Mouse (Mus musculus) liver, embryonic 14.5 days (tissue): Measurements from ENCODE around the gene Rundc3a. TPM values are rescaled to one million over a fixed set of nuclear protein-coding genes. Genes with fewer than 3 reads are reported as not detected.
A peak's percentile ranks its signal among the peaks of the same experiment; 100 is the strongest.

Experiments used
- ATAC-seq: fragments of 200-750 bp; cut with Nextera tagmentation; 2 replicates; pipeline ENCODE4 v1.8.0; 2017; ENCODE audit warnings: moderate number of reproducible peaks, mild to moderate bottlenecking, moderate library complexity; ENCODE audit not compliant: insufficient read depth
- DNase-seq, 3 experiments: peaks; one replicate each; pipeline ENCODE4 v3.0.0-alpha.2; 2012 to 2013; ENCODE audit warnings: low read depth in 3 of 3, low spot score in 3 of 3
- H3K27ac ChIP-seq: fragments of 300-500 bp; sonication (generic); 2 replicates; pipeline ENCODE4 v1.5.1; 2014; ENCODE audit warnings: moderate library complexity, mild to moderate bottlenecking, control low read depth, inconsistent platforms
- H3K27me3 ChIP-seq: fragments of 300-500 bp; sonication (generic); 2 replicates; pipeline ENCODE4 v1.6.1; 2014; ENCODE audit warnings: mild to moderate bottlenecking, low read length, moderate library complexity; ENCODE audit not compliant: control insufficient read depth, insufficient read depth
- H3K36me3 ChIP-seq: fragments of 300-500 bp; sonication (generic); replicated peaks from 2 replicates; pipeline ENCODE4 v1.6.1; 2014; ENCODE audit warnings: low read depth; ENCODE audit not compliant: control insufficient read depth, insufficient read depth
- H3K4me1 ChIP-seq, 2 experiments: fragments of 200-500 bp in 1 of 2; fragments of 300-500 bp in 1 of 2; sonication (generic) in 1 of 2; replicated peaks; 2 replicates each; pipeline ENCODE4 v1.6.1; 2012 to 2014; ENCODE audit warnings: antibody characterized with exemption in 1 of 2, inconsistent platforms in 1 of 2, low read length in 1 of 2; ENCODE audit not compliant: control insufficient read depth in 2 of 2, insufficient read depth in 2 of 2
- H3K4me2 ChIP-seq: fragments of 300-500 bp; sonication (generic); 2 replicates; pipeline ENCODE4 v1.6.1; 2014; ENCODE audit warnings: low read depth, mild to moderate bottlenecking, control low read depth, moderate library complexity
- H3K4me3 ChIP-seq, 2 experiments: fragments of 200-500 bp in 1 of 2; fragments of 300-500 bp in 1 of 2; sonication (generic) in 1 of 2; 2 replicates each; pipeline ENCODE4 v1.5.1; 2012 to 2014; ENCODE audit warnings: low read depth in 2 of 2, low read length in 2 of 2, mild to moderate bottlenecking in 2 of 2, control low read depth in 1 of 2, inconsistent platforms in 1 of 2, moderate library complexity in 1 of 2; ENCODE audit not compliant: insufficient read depth in 1 of 2
- H3K9ac ChIP-seq: fragments of 300-500 bp; sonication (generic); replicated peaks from 2 replicates; pipeline ENCODE4 v1.6.1; 2014; ENCODE audit warnings: mild to moderate bottlenecking, control low read depth, moderate library complexity
- H3K9me3 ChIP-seq: fragments of 300-500 bp; sonication (generic); 2 replicates; pipeline ENCODE4 v1.6.1; 2016; ENCODE audit warnings: low read length, mixed read lengths; ENCODE audit not compliant: control insufficient read depth
- CTCF ChIP-seq: IDR thresholded peaks from 2 replicates; pipeline ENCODE4 v1.5.1; 2016; ENCODE audit warnings: antibody characterized with exemption, low read depth, control low read depth
- EP300 ChIP-seq: IDR thresholded peaks from 2 replicates; pipeline ENCODE4 v1.6.1; 2016; ENCODE audit warnings: antibody characterized with exemption, low read depth
- WGBS: fragments of 180-500 bp; shearing (Covaris S2); extraction: QIAGEN DNeasy Blood & Tissue Kit; methylation state at CpG from one replicate; pipeline ENCODE4 v1.1.7; 2014; ENCODE audit not compliant: insufficient replicate concordance; 5-methylcytosine and 5-hydroxymethylcytosine counted together
- polyA plus RNA-seq, 2 experiments: library from polyadenylated mRNA; depleted of rRNA in 1 of 2; stranded (reverse) in 1 of 2; unstranded in 1 of 2; fragments of >200 nt; fragmentation: Nextera tagmentation in 1 of 2; extraction: Ambion mirVana in 1 of 2; gene quantifications; 2 replicates each; pipeline versions ENCODE4 v1.2.1 to v1.2.3; 2012 to 2014

The Rundc3a gene
- polyA plus RNA-seq, 2 experiments, result 1.0 to 1.4 TPM

DNA sequence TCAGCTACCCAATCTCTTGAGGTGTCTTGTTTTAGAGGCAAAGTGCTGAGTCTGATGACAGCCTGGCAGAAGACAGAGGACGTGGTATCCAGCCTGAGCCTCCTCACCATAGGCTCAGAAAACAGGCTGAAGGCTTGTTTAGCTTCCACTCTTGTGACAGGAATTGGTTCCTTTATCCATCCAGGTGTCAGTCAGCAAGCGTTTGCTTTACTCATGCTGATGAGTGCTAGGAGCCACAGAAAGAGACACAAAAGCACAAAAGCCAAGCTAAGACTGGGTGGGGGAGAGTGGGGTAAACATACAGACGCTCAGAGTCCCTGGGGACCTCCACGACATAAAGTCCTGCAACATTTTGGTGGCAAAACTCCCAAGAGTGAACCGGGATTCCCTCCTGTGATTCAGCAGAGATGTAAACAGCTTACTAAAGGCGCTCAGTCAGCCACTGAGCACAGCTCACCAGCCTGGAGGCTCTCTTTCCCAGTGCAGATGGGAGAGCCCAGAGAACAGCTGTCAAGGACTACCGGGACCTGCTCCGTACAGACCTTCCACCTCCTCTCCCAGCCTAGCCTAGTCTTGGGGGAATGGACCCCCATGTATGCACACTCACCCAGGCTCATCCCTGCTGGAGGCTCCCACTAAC is 16.9 kb upstream of the Rundc3a start:
- Histone ChIP-seq H3K27me3 (no peaks in the 10 kb centered on the region; the same call in 1 of the 2 replicates), H3K4me3 (peak overlapping the region; percentile 52 to 60), H3K9me3 (peaks cover 3% of the 10 kb centered on the region), H3K9ac (peak overlapping the region; percentile 99), H3K4me2 (peak overlapping the region; percentile 96), H3K4me1 (peaks cover 47 to 61% of the 10 kb centered on the region in 2 experiments), H3K36me3 (no peaks in the 10 kb centered on the region), H3K27ac (peak overlapping the region; percentile 100)
- TF ChIP-seq CTCF, result no peak
- TF ChIP-seq EP300, result no peak
- DNase-seq (no peak), ATAC-seq (peak; percentile 14; the same call in 1 of the 2 replicates)
- 23% methylated on average over 8 of the region's 8 CpGs for WGBS

DNA sequence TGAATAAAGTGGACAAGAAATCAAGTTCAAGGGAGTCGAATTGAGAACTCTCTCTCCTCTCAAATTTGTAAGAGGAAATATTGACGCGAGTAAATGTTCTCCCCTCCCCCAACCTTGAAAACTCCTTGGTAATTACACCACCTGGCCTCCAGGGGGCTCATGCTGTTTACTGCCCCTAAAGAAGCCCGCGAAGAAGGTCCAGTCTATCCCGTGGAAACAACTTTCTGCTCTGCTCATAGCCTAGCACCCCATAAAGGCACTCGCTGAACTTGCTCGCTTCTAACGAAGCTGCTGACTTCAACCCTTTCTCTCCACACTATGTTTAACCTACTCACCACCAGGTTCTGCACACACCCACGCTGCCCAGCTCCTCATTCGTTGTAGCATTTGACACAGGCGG is 16.0 kb upstream of the Rundc3a start:
- H3K27me3 ChIP-seq, result no peaks in the 10 kb centered on the region; the same call in 1 of the 2 replicates
- H3K27ac ChIP-seq, result peak overlapping the region; percentile 100
- TF ChIP-seq CTCF, result peak; percentile 80
- no peak; the same call in 1 of the 2 replicates for TF ChIP-seq EP300
- no peak for ATAC-seq
- peaks cover 50 to 65% of the 10 kb centered on the region in 2 experiments for H3K4me1 ChIP-seq
- H3K9me3 ChIP-seq, result peaks cover 3% of the 10 kb centered on the region
- peak overlapping the region; percentile 14 to 60; a peak in 2 of 4 replicates for H3K4me3 ChIP-seq
- H3K36me3 ChIP-seq, result no peaks in the 10 kb centered on the region
- no peak for DNase-seq
- 51% methylated on average over 12 of the region's 12 CpGs for WGBS
- peak overlapping the region; percentile 96 for H3K4me2 ChIP-seq
- peak overlapping the region; percentile 99 for H3K9ac ChIP-seq

DNA sequence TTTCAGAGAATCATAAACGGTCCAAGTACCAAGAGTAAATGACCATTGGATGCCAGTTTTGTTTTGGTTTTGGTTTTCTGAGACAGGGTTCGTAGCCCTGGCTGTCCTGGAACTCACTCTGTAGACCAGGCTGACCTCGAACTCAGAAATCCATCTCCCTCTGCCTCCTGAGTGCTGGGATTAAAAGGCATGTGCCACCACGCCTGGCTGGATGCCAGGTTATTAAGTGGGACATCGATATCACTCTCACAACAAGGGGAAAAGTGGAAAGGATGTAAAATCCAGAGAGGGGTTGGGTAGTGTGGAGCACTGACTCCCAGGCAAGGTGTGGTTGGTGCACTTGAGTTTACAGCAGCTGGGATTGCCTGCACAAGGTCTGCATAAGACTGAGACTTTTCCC is 13.1 kb upstream of the Rundc3a start:
- Histone ChIP-seq H3K4me3 (no peak overlapping the region), H3K4me2 (no peak overlapping the region), H3K4me1 (peaks cover 46 to 57% of the 10 kb centered on the region in 2 experiments), H3K9me3 (peaks cover 3% of the 10 kb centered on the region), H3K27me3 (no peaks in the 10 kb centered on the region), H3K27ac (no peak overlapping the region), H3K36me3 (no peaks in the 10 kb centered on the region), H3K9ac (no peak overlapping the region)
- ATAC-seq, result no peak
- no peak for TF ChIP-seq CTCF
- no peak for TF ChIP-seq EP300
- DNase-seq, result no peak
- 65% methylated on average over 5 of the region's 5 CpGs for WGBS

DNA sequence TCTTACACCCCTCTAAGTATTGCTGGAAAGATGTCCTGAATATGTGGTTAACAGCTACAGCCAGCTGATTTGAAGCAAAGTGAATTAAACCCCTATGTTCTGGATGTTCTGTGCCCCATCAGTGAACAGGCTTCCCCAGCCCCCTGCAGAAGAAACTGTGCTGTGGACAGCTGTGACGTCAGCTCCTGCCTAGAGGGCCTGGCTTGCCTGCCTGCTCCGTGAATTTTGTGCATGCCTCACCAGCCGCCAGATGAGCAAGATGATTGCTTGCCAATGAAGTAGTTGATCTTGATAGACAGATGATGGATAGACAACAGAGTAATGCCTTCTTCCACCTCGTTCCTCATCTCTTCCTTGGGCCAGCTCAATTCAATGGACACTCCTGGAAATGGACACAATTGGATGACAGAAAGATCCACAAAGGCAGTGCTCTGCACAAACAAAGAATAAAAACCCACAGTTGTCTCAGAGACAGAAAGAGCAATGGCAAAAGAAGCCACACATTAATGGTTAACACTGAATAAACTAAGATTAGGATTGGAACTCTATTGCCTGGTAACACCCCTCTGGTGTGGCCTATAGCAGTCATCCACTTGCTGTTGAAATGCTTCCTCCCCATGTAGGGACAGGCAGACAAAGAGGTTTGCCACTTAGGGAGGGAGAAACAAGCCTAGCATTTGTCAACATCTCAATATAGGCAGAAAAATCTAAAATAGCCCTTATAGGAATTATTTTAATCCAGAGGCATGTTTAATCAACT is 11.7 kb upstream of the Rundc3a start:
- Histone ChIP-seq H3K9me3 (peaks cover 3% of the 10 kb centered on the region), H3K27me3 (peaks cover 6% of the 10 kb centered on the region; the same call in 1 of the 2 replicates), H3K27ac (peak overlapping the region; percentile 18), H3K4me1 (peaks cover 41 to 51% of the 10 kb centered on the region in 2 experiments), H3K36me3 (no peaks in the 10 kb centered on the region), H3K4me2 (peak overlapping the region; percentile 11; the same call in 1 of the 2 replicates), H3K4me3 (no peak overlapping the region), H3K9ac (no peak overlapping the region; the same call in none of the 2 replicates)
- 53% methylated on average over 4 of the region's 4 CpGs for WGBS
- ATAC-seq (no peak), DNase-seq (no peak)
- TF ChIP-seq CTCF, result no peak
- TF ChIP-seq EP300, result no peak

DNA sequence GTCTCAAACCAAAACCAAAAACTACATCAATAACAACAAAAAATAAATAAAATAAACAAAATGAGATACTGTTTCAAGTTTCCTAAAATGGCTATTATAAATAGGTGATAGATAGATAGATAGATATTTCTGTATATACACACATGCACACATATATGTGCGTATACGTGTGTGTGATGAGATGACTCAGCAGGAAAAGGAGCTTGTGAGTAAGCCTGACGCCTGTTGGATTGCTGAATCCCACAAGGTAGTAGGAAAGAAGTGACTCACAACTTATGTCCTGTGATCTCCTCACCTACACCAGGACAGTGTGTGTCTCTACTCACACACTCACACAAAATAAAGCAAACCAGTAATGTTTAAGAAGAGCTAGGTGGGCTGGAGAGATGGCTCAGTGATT is 10.4 kb upstream of the Rundc3a start:
- Histone ChIP-seq H3K27ac (peak overlapping the region; percentile 47), H3K4me3 (no peak overlapping the region), H3K4me1 (peaks cover 29 to 39% of the 10 kb centered on the region in 2 experiments), H3K9ac (peak overlapping the region; percentile 0; the same call in 1 of the 2 replicates), H3K4me2 (no peak overlapping the region), H3K36me3 (no peaks in the 10 kb centered on the region), H3K27me3 (peaks cover 6% of the 10 kb centered on the region; the same call in 1 of the 2 replicates), H3K9me3 (peaks cover 3% of the 10 kb centered on the region)
- ATAC-seq (peak; percentile 42; the same call in 1 of the 2 replicates), DNase-seq (no peak)
- TF ChIP-seq CTCF (no peak), EP300 (no peak)
- 68% methylated on average over 3 of the region's 3 CpGs for WGBS
